8 mouse cellular contexts compared by ENCODE assay signal in genomic region chr1:74397268-74397918, GRCm38 (mm10). TPM values are rescaled to one million over a fixed set of nuclear protein-coding genes. Genes with fewer than 3 reads are reported as not detected.
DNase-seq lines count a peak whose midpoint lies in the region; ATAC-seq and TF ChIP-seq lines count a peak whose summit lies in the region.

No protein-coding gene starts in this region.

- H3K27ac ChIP-seq in gastrocnemius, adult 2 months: peak overlapping the region; percentile 92

- peak; percentile 78 for ATAC-seq in common myeloid progenitor, adult 5-6 weeks (replicated peaks; ENCODE audit: low read depth, poor library complexity, severe bottlenecking)

- no peaks in the 10 kb centered on the region for H3K9me3 ChIP-seq in megakaryocyte, embryonic 14.5 days

- peak; percentile 89 for DNase-seq in WW6 (ENCODE audit: low read depth, low spot score)
- DNase-seq in gastrocnemius, adult 2 months: peak; percentile 100
- peak; percentile 97 for DNase-seq in hindlimb bud, embryonic 11.5 days (ENCODE audit: extremely low spot score, low read depth, low spot score)
- DNase-seq in left cerebral cortex, adult 8-10 months (ENCODE audit: low spot score in 2 of 2): peak; percentile 75 to 90
- DNase-seq in right cerebral cortex, postnatal 10 days (ENCODE audit: low spot score in 2 of 2): peak; percentile 91 to 93
- DNase-seq in urinary bladder, postnatal 25 days (ENCODE audit: low spot score): peak; percentile 99

- H3K27me3 ChIP-seq in megakaryocyte, embryonic 14.5 days (replicated peaks): no peaks in the 10 kb centered on the region

- H3K36me3 ChIP-seq in megakaryocyte, embryonic 14.5 days (replicated peaks; ENCODE audit: low read length): peaks cover 26% of the 10 kb centered on the region

- intact Hi-C loops in gastrocnemius, adult 2 months (cut with DNase I): loop anchor here (10.0 kb wide), 1 partner anchor 917 kb away; the partner anchor contains the start of gene Dnpep

- TF ChIP-seq CTCF in gastrocnemius, adult 2 months (IDR thresholded peaks at IDR 0.05): peak; percentile 87

- H3K4me1 ChIP-seq in megakaryocyte, embryonic 14.5 days: peaks cover 62% of the 10 kb centered on the region

- peak overlapping the region; percentile 78 for H3K4me3 ChIP-seq in gastrocnemius, adult 2 months
- peak overlapping the region; percentile 95 for H3K4me3 ChIP-seq in megakaryocyte, embryonic 14.5 days (replicated peaks)

RNA-seq across cellular contexts. Expression of gene Ctdsp1, which starts 6.1 kb away (rescaled TPM):
- total RNA-seq in common myeloid progenitor, adult 5-6 weeks (2017): 31.6 and 48.0 TPM in 2 replicates
- 100 to 1,000 TPM in 1 of 2 experiments, 10 to 100 TPM in 1; 92.2 to 111 TPM for total RNA-seq in gastrocnemius, adult 2 months (2021)
- total RNA-seq in left cerebral cortex, adult 8-10 months (2022): 10 to 100 TPM; 27.2 to 33.7 (median 29.5) TPM
- 33.8 and 117 TPM in 2 replicates for polyA plus RNA-seq in megakaryocyte, embryonic 14.5 days (2012; ENCODE audit: insufficient read depth, low replicate concordance)

RNA-seq across cellular contexts. Expression of gene Vil1, which starts 11.8 kb away (rescaled TPM):
- 0.05 TPM in 1 of 2 replicates, not detected in the other for total RNA-seq in common myeloid progenitor, adult 5-6 weeks (2017)
- total RNA-seq in gastrocnemius, adult 2 months (2021): not detected
- under 1 TPM; 0.57 to 0.74 (median 0.64) TPM for total RNA-seq in left cerebral cortex, adult 8-10 months (2022)
- polyA plus RNA-seq in megakaryocyte, embryonic 14.5 days (2012; ENCODE audit: insufficient read depth, low replicate concordance): not detected in 2 replicates

RNA-seq across cellular contexts. Expression of gene Slc11a1, which starts 22.4 kb away (rescaled TPM):
- total RNA-seq in common myeloid progenitor, adult 5-6 weeks (2017): 1.2 and 2.1 TPM in 2 replicates
- 1 to 10 TPM; 3.8 to 5.6 TPM for total RNA-seq in gastrocnemius, adult 2 months (2021)
- total RNA-seq in left cerebral cortex, adult 8-10 months (2022): 10 to 100 TPM in 2 of 4 experiments, 1 to 10 TPM in 2; 3.8 to 35.1 (median 15.5) TPM
- polyA plus RNA-seq in megakaryocyte, embryonic 14.5 days (2012; ENCODE audit: insufficient read depth, low replicate concordance): 6.3 and 57.9 TPM in 2 replicates

RNA-seq across cellular contexts. Expression of gene Catip, which starts 35.5 kb away (rescaled TPM):
- total RNA-seq in common myeloid progenitor, adult 5-6 weeks (2017): not detected in 2 replicates
- under 1 TPM in 1 of 2 experiments, not detected in 1; 0.13 TPM for total RNA-seq in gastrocnemius, adult 2 months (2021)
- 1 to 10 TPM; 1.4 to 2.5 (median 1.8) TPM for total RNA-seq in left cerebral cortex, adult 8-10 months (2022)
- 0.59 TPM in 1 of 2 replicates, not detected in the other for polyA plus RNA-seq in megakaryocyte, embryonic 14.5 days (2012; ENCODE audit: insufficient read depth, low replicate concordance)

Comparison
In these comparisons a context has a peak if more than half of its experiments do, and no peak if none do; other contexts are left out.
1. Peak in every context shown above with its lines: DNase-seq, ATAC-seq, H3K4me3 ChIP-seq and H3K27ac ChIP-seq.